Mouse (Mus musculus) liver, embryonic 11.5 days (tissue): ENCODE data around the gene Cdh20. TPM values are rescaled to one million over a fixed set of nuclear protein-coding genes. Genes with fewer than 3 reads are reported as not detected.

ENCODE experiments used
- ATAC-seq: fragments of 200-750 bp; cut with Nextera tagmentation; replicated peaks from 2 replicates; pipeline ENCODE4 v1.8.0; 2017; ENCODE audit warnings: moderate number of reproducible peaks, mild to moderate bottlenecking, moderate TSS enrichment, moderate library complexity; ENCODE audit not compliant: low FRiP score
- DNase-seq: peaks from one replicate; pipeline ENCODE4 v3.0.0-alpha.2; 2017; ENCODE audit warnings: low spot score
- H3K27ac ChIP-seq: fragments of 300-500 bp; sonication (generic); 2 replicates; pipeline ENCODE4 v1.5.1; 2014; ENCODE audit warnings: mild to moderate bottlenecking, low read depth, low read length, control low read depth
- H3K27me3 ChIP-seq: fragments of 300-500 bp; sonication (generic); replicated peaks from 2 replicates; pipeline ENCODE4 v1.6.1; 2014; ENCODE audit warnings: low read length, mixed read lengths; ENCODE audit not compliant: control insufficient read depth, insufficient read depth
- H3K36me3 ChIP-seq: fragments of 300-500 bp; sonication (generic); 2 replicates; pipeline ENCODE4 v1.6.1; 2014; ENCODE audit warnings: mild to moderate bottlenecking, low read length, moderate library complexity, mixed read lengths; ENCODE audit not compliant: control insufficient read depth, insufficient read depth
- H3K4me1 ChIP-seq: fragments of 300-500 bp; sonication (generic); replicated peaks from 2 replicates; pipeline ENCODE4 v1.6.1; 2014; ENCODE audit warnings: low read length, mixed read lengths; ENCODE audit not compliant: control insufficient read depth, insufficient read depth
- H3K4me2 ChIP-seq: fragments of 300-500 bp; sonication (generic); 2 replicates; pipeline ENCODE4 v1.6.1; 2014; ENCODE audit warnings: mild to moderate bottlenecking, control low read depth, moderate library complexity
- H3K4me3 ChIP-seq: fragments of 300-500 bp; sonication (generic); 2 replicates; pipeline ENCODE4 v1.5.1; 2014; ENCODE audit warnings: low read depth, low read length, control low read depth
- H3K9ac ChIP-seq: fragments of 300-500 bp; sonication (generic); 2 replicates; pipeline ENCODE4 v1.6.1; 2014; ENCODE audit warnings: low read depth, low read length, control low read depth
- H3K9me3 ChIP-seq: fragments of 300-500 bp; sonication (generic); 2 replicates; pipeline ENCODE4 v1.6.1; 2016; ENCODE audit warnings: low read length, inconsistent platforms, mixed read lengths; ENCODE audit not compliant: control insufficient read depth
- WGBS: fragments of 180-500 bp; shearing (Covaris S2); extraction: QIAGEN DNeasy Blood & Tissue Kit; methylation state at CpG from one replicate; pipeline ENCODE4 v1.1.7; 2014; 5-methylcytosine and 5-hydroxymethylcytosine counted together
- polyA plus RNA-seq: library from polyadenylated mRNA; unstranded; fragments of >200 nt; fragmentation: Nextera tagmentation; extraction: Ambion mirVana; gene quantifications from 2 replicates; pipeline ENCODE4 v1.2.1, GENCODE M21; 2014

Cdh20 gene
- polyA plus RNA-seq, 1 experiment from 2014 or later, result not detected

DNA sequence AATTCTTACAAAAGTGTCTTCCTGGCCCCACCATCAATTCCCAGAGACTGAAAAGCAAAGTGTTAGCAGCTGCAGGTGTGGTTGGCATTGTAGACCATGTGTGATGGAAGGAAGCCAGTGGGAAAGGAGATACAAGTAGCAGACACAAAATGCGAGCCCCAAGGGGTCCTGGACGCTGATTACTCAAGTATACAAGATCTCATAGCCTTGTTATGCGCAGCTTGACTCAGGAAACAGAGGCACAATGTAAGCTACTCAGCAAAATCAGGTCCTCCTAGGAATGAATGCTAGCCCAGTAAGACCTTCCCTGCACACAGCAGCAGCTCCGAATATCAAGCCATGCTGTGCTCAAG lies 80.6 kb downstream of the Cdh20 start:
- Histone ChIP-seq H3K27ac (no peak overlapping the region), H3K27me3 (no peaks in the 10 kb centered on the region), H3K4me3 (no peak overlapping the region), H3K9me3 (no peaks in the 10 kb centered on the region), H3K4me1 (no peaks in the 10 kb centered on the region), H3K36me3 (no peaks in the 10 kb centered on the region), H3K4me2 (no peak overlapping the region), H3K9ac (no peak overlapping the region)
- ATAC-seq (no peak), DNase-seq (no peak)
- 82% methylated on average over 4 of the region's 4 CpGs for WGBS

DNA sequence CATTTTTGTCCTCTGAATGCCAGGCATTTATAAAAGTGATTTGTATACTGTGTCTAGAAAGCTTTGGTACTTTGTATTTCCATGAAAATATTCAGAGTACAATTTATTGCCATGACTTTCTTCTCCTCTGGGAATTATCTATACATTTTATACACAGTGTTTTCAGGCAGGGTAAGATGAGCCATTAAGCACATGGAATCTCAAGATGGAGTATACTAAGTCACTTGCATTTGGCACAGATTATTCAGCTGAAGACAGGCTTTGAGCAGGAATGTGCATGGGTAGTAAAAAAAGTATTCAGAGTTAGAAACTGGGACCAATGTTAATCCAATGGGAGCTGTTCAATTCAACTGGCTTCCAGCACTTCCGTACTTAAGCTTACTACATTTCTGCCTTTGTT lies 109.1 kb downstream of the Cdh20 start:
- Histone ChIP-seq H3K36me3 (no peaks in the 10 kb centered on the region), H3K4me2 (no peak overlapping the region), H3K4me3 (no peak overlapping the region), H3K4me1 (no peaks in the 10 kb centered on the region), H3K27me3 (no peaks in the 10 kb centered on the region), H3K9ac (no peak overlapping the region), H3K9me3 (no peaks in the 10 kb centered on the region), H3K27ac (no peak overlapping the region)
- DNase-seq, result no peak
- 75% methylated on average over 1 of the region's 1 CpGs for WGBS
- no peak for ATAC-seq

DNA sequence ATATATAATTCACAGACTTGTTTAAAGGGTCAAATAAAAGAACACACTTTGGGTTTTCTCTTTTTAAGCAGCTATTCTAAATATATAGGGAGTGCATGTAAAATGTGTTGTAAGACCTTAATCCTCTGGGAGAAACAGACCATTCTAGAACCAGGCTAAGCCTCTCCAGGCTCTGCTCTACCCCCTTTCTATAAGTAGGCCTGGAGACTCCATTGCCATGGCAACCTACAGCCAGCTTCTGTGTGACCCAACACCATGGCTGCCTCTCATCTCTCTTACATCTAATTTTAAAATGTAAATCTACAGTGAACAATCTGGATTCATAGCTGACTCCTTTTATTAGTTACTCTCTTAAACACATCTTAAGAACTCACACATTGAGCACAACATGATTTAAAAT lies 133.5 kb downstream of the Cdh20 start:
- H3K4me2 ChIP-seq, result no peak overlapping the region
- DNase-seq (no peak), ATAC-seq (no peak)
- H3K4me3 ChIP-seq, result no peak overlapping the region
- no peaks in the 10 kb centered on the region for H3K4me1 ChIP-seq
- no peak overlapping the region for H3K27ac ChIP-seq
- no peaks in the 10 kb centered on the region for H3K27me3 ChIP-seq
- H3K9ac ChIP-seq, result no peak overlapping the region
- H3K36me3 ChIP-seq, result no peaks in the 10 kb centered on the region
- no peaks in the 10 kb centered on the region for H3K9me3 ChIP-seq

DNA sequence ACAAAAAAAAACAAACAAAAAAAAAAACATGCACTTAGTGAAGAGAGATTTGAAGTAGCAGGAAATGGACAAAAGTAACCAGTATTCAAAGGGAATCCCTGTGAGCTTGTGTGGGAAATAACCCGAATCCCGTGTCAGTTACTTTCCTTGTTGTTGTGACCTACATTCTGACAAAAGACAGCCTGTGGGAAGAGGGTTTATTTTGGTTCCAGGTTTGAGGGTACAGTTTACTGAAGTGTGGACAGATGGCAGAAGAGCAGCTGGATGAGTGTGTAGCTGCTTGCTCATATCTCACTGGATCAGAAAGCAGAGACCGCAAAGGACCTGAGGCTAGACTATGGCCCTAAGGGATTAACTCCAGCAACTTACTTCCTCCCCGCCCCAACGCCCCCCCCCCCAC lies 135.1 kb downstream of the Cdh20 start:
- Histone ChIP-seq H3K4me3 (no peak overlapping the region), H3K9ac (no peak overlapping the region), H3K36me3 (no peaks in the 10 kb centered on the region), H3K4me2 (no peak overlapping the region), H3K27ac (no peak overlapping the region), H3K4me1 (no peaks in the 10 kb centered on the region), H3K27me3 (no peaks in the 10 kb centered on the region), H3K9me3 (no peaks in the 10 kb centered on the region)
- ATAC-seq (no peak), DNase-seq (no peak)
- WGBS, result 61% methylated on average over 5 of the region's 5 CpGs

DNA sequence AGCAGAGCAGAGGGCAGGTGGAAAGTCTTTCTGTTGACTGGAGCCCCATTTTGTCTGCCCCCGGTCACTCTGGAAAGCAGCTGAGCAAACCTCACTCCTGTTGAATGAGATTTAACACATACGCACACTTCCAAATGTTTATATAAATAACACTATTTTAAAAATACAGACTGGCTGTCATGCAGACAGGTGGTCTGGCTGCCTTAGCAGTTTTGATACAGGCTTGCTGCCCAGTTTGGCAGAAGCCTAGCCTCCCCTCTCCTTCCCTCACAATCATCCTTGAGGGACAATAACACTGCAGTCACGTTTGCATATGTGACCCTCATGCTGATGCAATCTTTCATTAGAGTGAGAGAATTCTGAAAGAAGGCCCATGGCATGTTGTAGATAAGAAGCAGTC lies 144.1 kb downstream of the Cdh20 start:
- DNase-seq (no peak), ATAC-seq (no peak)
- H3K4me2 ChIP-seq, result no peak overlapping the region
- H3K4me3 ChIP-seq, result no peak overlapping the region
- no peaks in the 10 kb centered on the region for H3K9me3 ChIP-seq
- H3K4me1 ChIP-seq, result no peaks in the 10 kb centered on the region
- no peak overlapping the region for H3K9ac ChIP-seq
- no peaks in the 10 kb centered on the region for H3K27me3 ChIP-seq
- H3K27ac ChIP-seq, result no peak overlapping the region
- 66% methylated on average over 3 of the region's 3 CpGs for WGBS
- H3K36me3 ChIP-seq, result no peaks in the 10 kb centered on the region

DNA sequence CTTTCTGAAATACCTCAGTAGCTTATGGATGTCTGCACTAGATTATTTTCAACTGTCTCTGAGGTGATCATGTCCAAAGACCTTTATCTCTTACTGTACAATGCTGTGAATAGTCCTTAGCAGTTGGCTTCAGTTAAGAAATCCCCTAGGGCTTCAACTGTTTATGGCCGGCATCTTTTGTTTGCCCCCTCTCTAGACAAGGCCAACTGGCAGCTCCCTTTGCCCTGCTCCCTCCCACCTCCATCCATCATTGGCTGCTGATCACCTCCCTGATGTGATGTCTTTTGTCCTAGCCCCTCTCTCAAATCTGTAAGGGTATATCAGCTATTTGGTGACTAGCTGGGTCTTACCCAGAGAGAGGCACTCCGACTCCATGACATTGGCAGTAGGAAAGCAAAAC lies 148.2 kb downstream of the Cdh20 start:
- ATAC-seq (no peak), DNase-seq (no peak)
- Histone ChIP-seq H3K4me2 (no peak overlapping the region), H3K27ac (no peak overlapping the region), H3K36me3 (no peaks in the 10 kb centered on the region), H3K27me3 (no peaks in the 10 kb centered on the region), H3K4me3 (no peak overlapping the region), H3K4me1 (no peaks in the 10 kb centered on the region), H3K9ac (no peak overlapping the region), H3K9me3 (no peaks in the 10 kb centered on the region)
- WGBS, result 68% methylated on average over 2 of the region's 2 CpGs

DNA sequence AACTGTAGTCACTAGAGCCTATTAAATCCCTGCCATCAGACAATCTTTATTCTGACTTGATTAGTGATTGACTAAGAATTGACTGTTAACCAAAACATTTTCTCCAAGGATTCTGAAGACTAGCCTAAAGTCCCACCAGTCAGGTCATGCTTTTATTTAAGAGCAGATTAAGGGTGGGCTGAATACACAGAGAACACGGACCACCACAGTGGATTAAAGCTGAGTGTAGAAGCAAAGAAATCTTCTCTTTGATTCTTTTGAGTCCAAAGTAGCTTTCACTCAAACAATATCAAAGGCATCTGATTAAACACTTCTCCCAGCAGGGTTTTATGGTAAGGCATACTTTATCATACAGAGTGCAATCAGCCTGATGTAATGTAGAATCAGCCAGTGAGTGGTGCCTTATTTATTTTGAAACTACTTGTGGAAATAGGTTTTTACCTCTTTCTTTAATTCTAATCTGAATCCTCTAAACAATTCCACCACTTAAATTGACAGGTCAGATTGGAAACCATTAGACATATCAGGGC lies 149.0 kb downstream of the Cdh20 start:
- Histone ChIP-seq H3K9me3 (no peaks in the 10 kb centered on the region), H3K27ac (no peak overlapping the region), H3K4me2 (no peak overlapping the region), H3K36me3 (no peaks in the 10 kb centered on the region), H3K4me3 (no peak overlapping the region), H3K9ac (no peak overlapping the region), H3K27me3 (no peaks in the 10 kb centered on the region), H3K4me1 (no peaks in the 10 kb centered on the region)
- ATAC-seq (no peak), DNase-seq (no peak)
- WGBS, result 55% methylated on average over 1 of the region's 1 CpGs

DNA sequence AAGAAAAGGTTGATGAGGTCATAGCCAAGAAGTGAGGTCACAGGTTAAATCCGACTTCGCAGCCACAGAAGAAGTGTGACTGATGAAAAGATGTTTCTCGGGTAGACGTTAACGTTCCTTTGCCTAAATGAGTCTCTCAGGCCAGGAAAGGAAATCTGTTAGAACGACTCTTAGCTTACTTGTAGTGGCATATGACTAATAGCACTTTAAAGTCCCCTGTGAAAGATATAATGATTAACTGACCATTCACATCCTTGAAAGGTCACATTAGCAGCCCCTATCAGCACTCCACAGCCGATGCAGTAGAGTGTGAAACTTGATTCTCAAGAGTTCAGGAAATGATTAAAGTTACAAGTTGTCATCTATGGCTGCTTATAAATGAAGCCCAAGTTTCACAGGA lies 164.7 kb downstream of the Cdh20 start:
- Histone ChIP-seq H3K27ac (no peak overlapping the region), H3K36me3 (no peaks in the 10 kb centered on the region), H3K4me2 (no peak overlapping the region), H3K4me1 (no peaks in the 10 kb centered on the region), H3K9me3 (no peaks in the 10 kb centered on the region), H3K27me3 (no peaks in the 10 kb centered on the region), H3K4me3 (no peak overlapping the region), H3K9ac (no peak overlapping the region)
- 35% methylated on average over 7 of the region's 7 CpGs for WGBS
- ATAC-seq, result no peak
- no peak for DNase-seq

DNA sequence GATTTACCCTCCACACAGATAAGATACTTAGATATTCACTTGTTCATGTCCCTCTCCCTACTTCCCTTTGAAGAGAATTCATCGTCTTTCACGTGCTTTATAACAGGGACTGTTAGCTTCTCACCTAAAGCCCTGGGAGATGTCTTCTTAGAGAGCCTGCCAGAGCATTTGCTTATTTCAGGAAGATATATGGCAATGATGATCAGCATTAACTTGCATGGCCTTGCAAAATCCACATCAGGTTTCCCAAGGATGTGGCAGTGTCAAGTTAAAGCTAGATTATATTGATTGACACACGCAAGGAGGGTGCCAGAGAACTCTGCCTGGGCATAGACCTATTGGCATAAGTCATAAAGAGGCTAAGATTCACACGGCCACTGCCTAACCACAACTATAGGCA lies 168.6 kb downstream of the Cdh20 start:
- no peaks in the 10 kb centered on the region for H3K27me3 ChIP-seq
- H3K4me3 ChIP-seq, result no peak overlapping the region
- no peak for ATAC-seq
- H3K36me3 ChIP-seq, result no peaks in the 10 kb centered on the region
- DNase-seq, result no peak
- WGBS, result 76% methylated on average over 4 of the region's 4 CpGs
- no peak overlapping the region for H3K9ac ChIP-seq
- H3K4me1 ChIP-seq, result no peaks in the 10 kb centered on the region
- no peaks in the 10 kb centered on the region for H3K9me3 ChIP-seq
- H3K4me2 ChIP-seq, result no peak overlapping the region
- H3K27ac ChIP-seq, result no peak overlapping the region
